Comparison of ENCODE assay signal across 8 mouse cellular contexts in genomic region chr6:134932486-134933206, GRCm38 (mm10). TPM values are rescaled to one million over a fixed set of nuclear protein-coding genes. Genes with fewer than 3 reads are reported as not detected.
DNase-seq lines count a peak whose midpoint lies in the region; TF ChIP-seq lines count a peak whose summit lies in the region.
"Had no signal": no experiment of that assay in that cellular context is flagged by ENCODE, and none has a peak within 500 bp of the region (broad histone marks: within the 10 kb centered on the region; RNA-seq: fewer than 3 reads in every experiment).

No protein-coding gene starts in this region.

- TF ChIP-seq CTCF in kidney, adult 2 months (conservative IDR thresholded peaks at IDR 0.05; ENCODE audit: insufficient read depth, insufficient read length, low read depth, low read length): no peak
- no peak for TF ChIP-seq CTCF in thymus, adult 2 months (IDR thresholded peaks at IDR 0.05; ENCODE audit: borderline replicate concordance, control insufficient read depth, extremely low read depth, insufficient read depth, low read length, poor library complexity)

- no peaks in the 10 kb centered on the region for H3K36me3 ChIP-seq in kidney, adult 2 months (ENCODE audit: control insufficient read depth, insufficient read depth, low read length)
- H3K36me3 ChIP-seq in thymus, adult 2 months (ENCODE audit: control insufficient read depth, insufficient read depth, low read length): peaks cover 7% of the 10 kb centered on the region; the same call in 1 of the 2 replicates

- 18% methylated on average over 12 of the region's 12 CpGs for WGBS in kidney, adult 2 months
- WGBS in thymus, adult 2 months: 12% methylated on average over 12 of the region's 12 CpGs

- DNase-seq in kidney, adult 2 months: peak; percentile 31
- no peak for DNase-seq in kidney, postnatal 14 days
- no peak for DNase-seq in thymus, adult 2 months
- no peak for DNase-seq in thymus, postnatal 25 days
- peak; percentile 74 for DNase-seq in induced T-regulatory cell, adult 2 months (ENCODE audit: low read depth)
- DNase-seq in left cerebral cortex, adult 9 months (ENCODE audit: low spot score in 2 of 2): no peak
- DNase-seq in cerebellum, postnatal 10 days: no peak
- DNase-seq: lung, postnatal 36 days had no signal

- no peaks in the 10 kb centered on the region for H3K27me3 ChIP-seq in kidney, adult 2 months (replicated peaks; ENCODE audit: control insufficient read depth, insufficient read depth, low read length)
- H3K27me3 ChIP-seq in thymus, adult 2 months (ENCODE audit: control insufficient read depth, insufficient read depth, low read length): no peaks in the 10 kb centered on the region

- H3K27ac ChIP-seq in kidney, adult 2 months (ENCODE audit: insufficient read depth, low read depth, low read length): peak overlapping the region; percentile 69; the same call in 1 of the 2 replicates
- peak overlapping the region; percentile 20 for H3K27ac ChIP-seq in thymus, adult 2 months (ENCODE audit: control insufficient read depth, insufficient read depth, low read length)

- H3K4me1 ChIP-seq in kidney, adult 2 months (ENCODE audit: control insufficient read depth, insufficient read depth, low read length): peaks cover 6% of the 10 kb centered on the region; the same call in 1 of the 2 replicates
- H3K4me1 ChIP-seq in thymus, adult 2 months (replicated peaks; ENCODE audit: control insufficient read depth, insufficient read depth, low read length): peaks cover 14% of the 10 kb centered on the region

- H3K4me3 ChIP-seq in kidney, adult 2 months (ENCODE audit: insufficient read depth, low read depth, low read length): no peak overlapping the region
- H3K4me3 ChIP-seq in thymus, adult 2 months (ENCODE audit: control insufficient read depth, insufficient read depth, low read length): peak overlapping the region; percentile 7; the same call in 1 of the 2 replicates

- TF ChIP-seq POLR2A in kidney, adult 2 months (IDR thresholded peaks at IDR 0.05; ENCODE audit: low read depth, low read length): no peak
- no peak for TF ChIP-seq POLR2A in thymus, adult 2 months (IDR thresholded peaks at IDR 0.05; ENCODE audit: control insufficient read depth, extremely low read depth, insufficient read depth, low read length, poor library complexity)

RNA-seq across cellular contexts. Expression of gene Cdkn1b, which starts 12.4 kb away (rescaled TPM):
- polyA plus RNA-seq in kidney, adult 2 months (2012; rRNA removed): 15.9 and 17.1 TPM in 2 replicates
- 65.2 and 82.5 TPM in 2 replicates for polyA plus RNA-seq in thymus, adult 2 months (2012; rRNA removed)

RNA-seq across cellular contexts. Expression of gene Gpr19, which starts 34.3 kb away (rescaled TPM):
- 6.4 and 7.9 TPM in 2 replicates for polyA plus RNA-seq in kidney, adult 2 months (2012; rRNA removed)
- 14.7 and 15.6 TPM in 2 replicates for polyA plus RNA-seq in thymus, adult 2 months (2012; rRNA removed)

RNA-seq across cellular contexts. Expression of gene Apold1, which starts 48.9 kb away (rescaled TPM):
- polyA plus RNA-seq in kidney, adult 2 months (2012; rRNA removed): 0.72 and 0.79 TPM in 2 replicates
- 1.1 and 1.6 TPM in 2 replicates for polyA plus RNA-seq in thymus, adult 2 months (2012; rRNA removed)

Comparison
In these comparisons a context has a peak if more than half of its experiments do, and no peak if none do; other contexts are left out.
1. DNase-seq: peak in kidney, adult 2 months (single experiment) and induced T-regulatory cell, adult 2 months (single experiment); none in kidney, postnatal 14 days (single experiment), thymus, adult 2 months (single experiment), thymus, postnatal 25 days (single experiment), left cerebral cortex, adult 9 months (0 of 2) and cerebellum, postnatal 10 days (0 of 2).